Mouse (Mus musculus) left cerebral cortex, adult 18-20 months (tissue): ENCODE measurements around the gene Ctdsp1. TPM values are rescaled to one million over a fixed set of nuclear protein-coding genes. Genes with fewer than 3 reads are reported as not detected.
A peak's percentile ranks its signal among the peaks of the same experiment; 100 is the strongest.

Experiments
- DNase-seq, 2 experiments: peaks; one replicate each; pipeline ENCODE4 v3.0.0; 2021 to 2022; ENCODE audit warnings: low spot score in 2 of 2, mixed read lengths in 1 of 2
- long read RNA-seq, 2 experiments: library from polyadenylated mRNA; stranded (forward); transcript quantifications; one replicate each; pipeline ENCODE4 v2.0.0; 2021
- total RNA-seq, 2 experiments: library from RNA; stranded (reverse); gene quantifications; 2 replicates each; pipeline ENCODE4 v1.2.3; 2021

Gene Ctdsp1
- 10 to 100 TPM; 26.1 to 26.4 TPM for total RNA-seq
- long read RNA-seq, experiment 1, partial matches to known transcripts, result 4 of 7 reads
- long read RNA-seq, experiment 1, other reads (novel, unspliced or antisense), result 1 of 7 reads
- long read RNA-seq, experiment 2, partial matches to known transcripts, result 3 of 5 reads
- long read RNA-seq, experiment 2, other reads (novel, unspliced or antisense), result 1 of 5 reads

GRCm38 (mm10) chr1:74390924-74391748 lies at the start of gene Ctdsp1:
Gene Ctdsp1 (plus strand): TSS chr1:74391509.
- peak; percentile 96 to 97 for DNase-seq

DNA sequence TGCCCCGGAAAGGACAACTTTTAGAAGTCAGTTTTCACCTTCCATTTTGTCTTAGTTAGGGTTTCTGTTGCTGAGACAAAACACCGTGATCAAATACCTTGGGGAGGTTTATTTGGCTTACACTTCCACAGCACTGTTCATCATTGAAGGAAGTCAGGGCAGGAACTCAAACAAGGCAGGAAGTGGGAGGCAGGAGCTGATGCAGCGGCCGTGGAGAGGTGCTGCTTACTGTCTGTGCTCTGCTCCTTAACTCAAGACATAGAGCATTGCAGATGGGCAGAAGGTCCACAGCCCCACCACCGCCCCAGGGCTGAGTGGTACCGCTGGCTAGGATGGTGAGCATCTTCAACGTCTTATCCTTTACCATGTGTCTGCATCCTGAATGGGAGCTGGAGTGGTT lies 49.4 kb upstream of the Ctdsp1 start:
- DNase-seq, result no peak

- no peak for DNase-seq
These were observed 49.0 kb upstream of the Ctdsp1 start for GRCm38 (mm10) chr1:74342308-74342707.

- no peak for DNase-seq
These were observed 48.1 kb upstream of the Ctdsp1 start for GRCm38 (mm10) chr1:74343161-74343560.

- DNase-seq, result no peak
These were observed 47.0 kb upstream of the Ctdsp1 start for GRCm38 (mm10) chr1:74344163-74344916.

- no peak for DNase-seq
These were observed 40.0 kb upstream of the Ctdsp1 start for GRCm38 (mm10) chr1:74351185-74351769.

- no peak for DNase-seq
These were observed 38.7 kb upstream of the Ctdsp1 start for GRCm38 (mm10) chr1:74352532-74353096.

GRCm38 (mm10) chr1:74353453-74354229 lies 37.7 kb upstream of the Ctdsp1 start:
- DNase-seq, result no peak

DNA sequence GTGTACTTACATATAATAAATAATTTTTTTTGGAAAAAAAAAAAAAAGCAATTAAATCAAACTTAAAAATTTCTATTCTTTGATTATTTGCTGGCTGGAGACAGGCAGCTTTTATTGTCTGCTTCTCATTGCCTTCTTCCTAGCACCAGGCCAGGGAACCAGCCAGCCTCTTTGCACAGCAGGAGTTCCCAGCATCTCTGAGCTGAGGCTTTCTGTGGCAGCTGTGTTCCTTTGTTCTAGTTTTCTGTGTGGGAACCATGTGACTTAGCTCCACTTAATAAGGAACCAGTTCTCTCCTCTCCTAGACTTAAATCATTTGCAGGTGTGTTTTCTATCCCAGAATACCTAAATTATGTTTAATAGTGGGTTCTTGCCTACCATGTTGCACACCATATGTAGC lies 33.8 kb upstream of the Ctdsp1 start:
- no peak for DNase-seq

- DNase-seq, result no peak
These were observed 31.3 kb upstream of the Ctdsp1 start for GRCm38 (mm10) chr1:74359952-74360517.

- DNase-seq, result peak; percentile 74
These were observed 29.5 kb upstream of the Ctdsp1 start, which contains the start of gene Catip for GRCm38 (mm10) chr1:74361812-74362211. Gene Catip (plus strand): TSS chr1:74362108.

- no peak for DNase-seq
These were observed 28.7 kb upstream of the Ctdsp1 start for GRCm38 (mm10) chr1:74362325-74363229.

DNA sequence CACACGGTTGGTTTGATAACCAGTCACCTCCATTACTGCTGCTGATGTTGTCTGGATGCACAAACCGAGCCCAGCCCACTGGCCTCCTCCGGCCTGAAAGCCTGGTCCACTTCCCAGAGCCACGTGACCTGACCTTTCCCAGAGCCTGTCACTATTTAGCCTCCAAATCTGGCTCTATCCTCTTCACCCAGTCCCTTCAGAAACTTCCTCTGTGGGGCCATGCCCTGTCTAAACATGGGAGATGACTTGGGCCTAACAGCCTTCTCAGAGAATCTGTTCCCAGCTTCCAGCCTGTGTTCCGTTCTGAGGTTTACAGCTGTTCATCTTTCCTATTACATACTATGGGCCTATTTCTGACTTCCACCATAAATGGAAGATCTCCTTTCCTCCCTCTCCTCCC lies 27.9 kb upstream of the Ctdsp1 start:
- no peak for DNase-seq

DNA sequence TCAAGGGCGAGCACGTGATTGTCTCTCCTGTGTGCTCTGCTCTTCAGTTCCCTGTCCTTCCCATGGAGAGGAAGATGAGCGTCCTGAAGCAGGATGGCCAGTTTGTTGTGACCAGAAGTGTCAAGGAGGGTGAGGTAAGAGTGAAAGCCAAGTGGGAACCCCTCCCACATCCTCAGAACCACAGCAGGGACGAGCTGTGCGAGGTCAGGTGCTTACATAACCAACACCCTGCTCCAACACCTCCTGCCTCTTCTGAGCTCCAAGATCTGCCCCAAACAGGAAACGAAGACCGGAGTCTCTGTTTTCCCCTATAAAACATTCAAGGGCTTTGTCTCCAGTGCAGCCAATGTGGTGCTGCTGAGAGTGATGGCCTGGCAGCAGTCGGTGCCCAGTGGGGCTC lies 27.0 kb upstream of the Ctdsp1 start:
- no peak for DNase-seq

DNA sequence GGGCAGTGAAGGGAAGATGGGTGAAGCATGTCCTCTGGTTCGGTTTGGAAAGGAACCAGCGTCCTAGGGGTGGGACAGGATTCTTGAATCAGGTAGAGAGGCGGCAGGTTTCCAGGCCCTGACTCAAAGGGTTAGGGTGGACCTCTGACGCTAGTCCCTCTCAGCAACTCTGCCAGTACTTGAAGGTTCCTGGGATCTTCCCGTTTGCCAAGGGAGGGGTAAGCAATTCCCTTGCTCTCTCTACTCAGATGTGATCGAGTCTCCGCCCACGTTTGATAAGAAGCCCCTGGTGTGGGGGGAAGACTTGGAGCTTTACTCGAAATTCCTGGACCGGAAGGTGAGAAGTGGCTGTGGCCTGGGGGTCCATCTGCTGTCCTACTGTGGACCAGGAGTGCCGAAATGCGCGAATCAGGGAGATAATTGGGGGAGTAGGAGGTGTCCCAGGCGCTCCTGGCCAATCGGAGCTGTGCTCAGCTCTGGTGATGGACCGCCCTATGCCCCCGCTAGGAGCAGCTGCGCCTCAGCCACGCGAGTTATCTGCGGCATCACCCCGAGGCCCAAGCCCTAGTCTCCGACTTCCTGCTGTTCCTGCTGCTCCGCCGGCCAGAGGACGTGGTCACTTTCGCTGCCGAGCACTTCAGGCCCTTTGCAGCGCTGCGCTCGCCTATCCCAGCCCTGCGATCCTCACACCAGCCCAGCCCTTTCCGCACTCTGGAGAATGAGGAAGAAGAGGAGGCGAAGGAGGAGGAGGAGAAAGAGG lies 23.2 kb upstream of the Ctdsp1 start:
- peak in 1 of 2 experiments; percentile 34 for DNase-seq

DNA sequence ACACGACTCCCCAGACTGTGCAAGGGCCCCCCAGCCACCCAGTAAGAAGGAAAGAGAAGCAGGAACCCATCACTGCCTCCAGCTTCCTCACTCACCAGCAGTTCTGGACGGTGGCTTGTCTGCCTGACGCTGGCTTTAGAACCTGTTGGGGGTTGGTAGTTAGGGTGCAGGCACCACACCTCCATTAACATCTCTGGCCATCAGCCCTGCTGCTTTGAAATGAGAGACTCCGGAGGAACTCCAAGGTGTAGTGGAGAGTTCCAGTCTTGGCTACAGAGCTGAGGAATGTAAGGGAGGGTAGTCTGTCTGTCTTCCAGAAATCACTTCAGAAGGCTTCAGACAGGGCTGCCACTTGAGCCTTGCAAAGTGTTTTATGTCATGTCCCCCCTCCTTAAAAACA lies 21.3 kb upstream of the Ctdsp1 start:
- no peak for DNase-seq

DNA sequence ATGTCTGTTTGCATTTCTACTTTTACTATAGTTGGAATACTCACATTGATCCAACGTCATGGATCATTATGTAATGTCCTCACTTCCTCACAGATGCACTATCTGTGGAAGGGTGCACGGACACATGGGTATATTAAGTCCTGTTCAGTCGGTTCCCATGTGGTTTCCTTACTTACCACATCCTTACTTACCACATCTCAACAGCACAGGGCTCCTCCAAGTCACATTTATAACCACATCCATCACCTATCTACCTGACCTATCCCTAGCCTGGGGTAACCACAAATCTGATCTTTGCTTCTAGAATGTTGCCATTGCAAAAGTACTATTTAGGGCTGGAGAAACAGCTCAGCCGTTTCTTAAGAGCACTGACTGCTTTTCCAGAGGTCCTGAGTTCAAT lies 17.9 kb upstream of the Ctdsp1 start:
- no peak for DNase-seq

GRCm38 (mm10) chr1:74374980-74375379 lies 16.3 kb upstream of the Ctdsp1 start, which contains the start of gene Slc11a1:
Gene Slc11a1 (plus strand): TSS chr1:74375195.
- no peak for DNase-seq
